Mouse (Mus musculus) limb, embryonic 14.5 days (tissue): ENCODE data around the gene Memo1. TPM values are rescaled to one million over a fixed set of nuclear protein-coding genes. Genes with fewer than 3 reads are reported as not detected.

ENCODE experiments used
- ATAC-seq: fragments of 200-750 bp; cut with Nextera tagmentation; 2 replicates; pipeline ENCODE4 v1.8.0; 2017; ENCODE audit warnings: low read depth, moderate number of reproducible peaks, moderate TSS enrichment; ENCODE audit not compliant: low FRiP score
- DNase-seq: peaks from one replicate; pipeline ENCODE4 v3.0.0-alpha.2; 2015; ENCODE audit warnings: low spot score
- H3K27ac ChIP-seq: fragments of 300-500 bp; sonication (generic); replicated peaks from 2 replicates; pipeline ENCODE4 v1.5.1; 2014; ENCODE audit warnings: low read depth, mild to moderate bottlenecking, low read length, moderate library complexity, mixed read lengths
- H3K27me3 ChIP-seq: fragments of 300-500 bp; sonication (generic); 2 replicates; pipeline ENCODE4 v1.6.1; 2014; ENCODE audit warnings: low read length, mixed read lengths; ENCODE audit not compliant: control insufficient read depth, insufficient read depth
- H3K36me3 ChIP-seq: fragments of 300-500 bp; sonication (generic); 2 replicates; pipeline ENCODE4 v1.6.1; 2014; ENCODE audit warnings: mild to moderate bottlenecking, low read length, moderate library complexity, mixed read lengths; ENCODE audit not compliant: control insufficient read depth, insufficient read depth
- H3K4me1 ChIP-seq: fragments of 300-500 bp; sonication (generic); 2 replicates; pipeline ENCODE4 v1.6.1; 2014; ENCODE audit warnings: antibody characterized with exemption, low read length, mixed read lengths; ENCODE audit not compliant: control insufficient read depth, insufficient read depth
- H3K4me2 ChIP-seq: fragments of 300-500 bp; sonication (generic); replicated peaks from 2 replicates; pipeline ENCODE4 v1.6.1; 2014; ENCODE audit warnings: low read depth, mild to moderate bottlenecking, low read length, moderate library complexity; ENCODE audit not compliant: severe bottlenecking
- H3K4me3 ChIP-seq: fragments of 300-500 bp; sonication (generic); replicated peaks from 2 replicates; pipeline ENCODE4 v1.5.1; 2014; ENCODE audit warnings: low read length
- H3K9ac ChIP-seq: fragments of 300-500 bp; sonication (generic); 2 replicates; pipeline ENCODE4 v1.6.1; 2014; ENCODE audit warnings: mild to moderate bottlenecking, low read depth, low read length, moderate library complexity; ENCODE audit not compliant: severe bottlenecking
- H3K9me3 ChIP-seq: fragments of 300-500 bp; sonication (generic); 2 replicates; pipeline ENCODE4 v1.6.1; 2016; ENCODE audit warnings: low read length; ENCODE audit not compliant: control insufficient read depth
- POLR2A ChIP-seq: fragments of 200-500 bp; IDR thresholded peaks from 2 replicates; pipeline ENCODE4 v1.8.0; 2012; ENCODE audit warnings: inconsistent platforms, mild to moderate bottlenecking, moderate library complexity, borderline replicate concordance; ENCODE audit not compliant: insufficient read depth, insufficient read length; ENCODE audit errors: extremely low read depth
- WGBS: fragments of 180-500 bp; shearing (Covaris S2); extraction: QIAGEN DNeasy Blood & Tissue Kit; methylation state at CpG from one replicate; pipeline ENCODE4 v1.1.7; 2014; 5-methylcytosine and 5-hydroxymethylcytosine counted together
- polyA plus RNA-seq, 2 experiments: library from polyadenylated mRNA; depleted of rRNA in 1 of 2; stranded (reverse) in 1 of 2; unstranded in 1 of 2; fragments of >200 nt; fragmentation: Nextera tagmentation in 1 of 2; extraction: Ambion mirVana in 1 of 2; gene quantifications; 2 replicates each; pipeline versions ENCODE4 v1.2.1 to v1.2.3; 2012 to 2014

Memo1 gene
- polyA plus RNA-seq, 2 experiments, result 75.0 to 98.9 TPM

DNA sequence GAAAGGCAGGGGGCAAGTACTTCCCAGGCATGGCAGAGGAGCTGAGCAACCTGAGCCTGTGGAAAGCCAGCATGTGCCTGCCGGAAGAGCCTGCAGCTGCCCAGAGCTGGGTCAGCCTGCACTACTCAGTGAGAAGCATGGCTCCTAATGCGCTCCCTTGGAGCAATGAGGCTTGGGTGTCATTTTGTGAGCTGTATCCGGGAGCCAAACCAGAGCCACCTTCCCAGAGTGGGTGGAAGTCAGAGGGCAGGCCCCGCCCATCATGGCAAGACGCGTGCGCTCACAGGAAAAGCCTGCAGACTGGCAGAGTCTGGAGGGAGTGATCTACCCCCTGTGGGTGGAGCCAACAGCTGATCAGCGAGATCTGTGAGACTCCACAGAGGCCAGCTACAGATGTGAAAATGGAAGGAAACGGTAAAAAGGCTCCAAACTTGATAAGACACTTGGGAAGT is 135.9 kb downstream of the Memo1 start:
- TF ChIP-seq POLR2A, result no peak
- Histone ChIP-seq H3K9ac (peak overlapping the region; percentile 45; the same call in 1 of the 2 replicates), H3K4me3 (peak overlapping the region; percentile 26), H3K4me2 (peak overlapping the region; percentile 54), H3K4me1 (no peaks in the 10 kb centered on the region), H3K9me3 (no peaks in the 10 kb centered on the region), H3K36me3 (no peaks in the 10 kb centered on the region), H3K27me3 (no peaks in the 10 kb centered on the region), H3K27ac (no peak overlapping the region)
- DNase-seq (peak; percentile 74), ATAC-seq (peak; percentile 89)
- WGBS, result under 1% methylated on average over 9 of the region's 9 CpGs

DNA sequence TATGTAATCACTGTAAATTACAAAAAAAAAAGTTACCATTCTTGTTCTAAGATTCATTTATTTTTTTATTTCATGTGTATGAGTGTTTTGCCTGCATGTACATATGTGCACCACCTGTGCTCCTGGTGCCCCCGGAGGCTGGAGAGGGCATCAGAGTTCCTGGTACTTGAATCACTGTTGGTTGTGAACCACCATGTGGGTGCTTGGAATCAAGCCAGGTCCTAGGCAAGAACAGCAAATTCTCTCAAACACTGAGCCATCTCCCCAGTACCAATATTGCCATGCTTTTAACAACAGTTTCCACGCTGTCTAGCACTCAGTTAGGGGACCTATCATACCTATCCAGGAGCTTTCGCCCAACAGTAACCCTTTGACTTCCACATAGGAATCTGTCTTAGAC is 137.2 kb downstream of the Memo1 start:
- no peak overlapping the region for H3K4me3 ChIP-seq
- DNase-seq (no peak), ATAC-seq (no peak)
- H3K9me3 ChIP-seq, result no peaks in the 10 kb centered on the region
- no peaks in the 10 kb centered on the region for H3K4me1 ChIP-seq
- no peak for TF ChIP-seq POLR2A
- no peak overlapping the region for H3K4me2 ChIP-seq
- H3K27me3 ChIP-seq, result no peaks in the 10 kb centered on the region
- 84% methylated on average over 3 of the region's 3 CpGs for WGBS
- no peak overlapping the region for H3K27ac ChIP-seq
- H3K9ac ChIP-seq, result no peak overlapping the region
- H3K36me3 ChIP-seq, result no peaks in the 10 kb centered on the region

Other genes with a start within 250 kb of the Memo1 start
- gene Srd5a2, start 247.6 kb downstream of the Memo1 start, polyA plus RNA-seq (2012; rRNA removed), result 1.5 and 1.7 TPM in 2 replicates
- 0.52 and 1.0 TPM in 2 replicates for gene Srd5a2, start 247.6 kb downstream of the Memo1 start, polyA plus RNA-seq (2014; fragmentation: Nextera tagmentation; extraction: Ambion mirVana)
- gene Dpy30, start 28.4 kb upstream of the Memo1 start, polyA plus RNA-seq (2012; rRNA removed), result 99.4 and 130 TPM in 2 replicates
- 184 and 204 TPM in 2 replicates for gene Dpy30, start 28.4 kb upstream of the Memo1 start, polyA plus RNA-seq (2014; fragmentation: Nextera tagmentation; extraction: Ambion mirVana)
- gene Spast, start 43.5 kb upstream of the Memo1 start, polyA plus RNA-seq (2012; rRNA removed), result 23.7 and 24.0 TPM in 2 replicates
- 28.3 and 32.4 TPM in 2 replicates for gene Spast, start 43.5 kb upstream of the Memo1 start, polyA plus RNA-seq (2014; fragmentation: Nextera tagmentation; extraction: Ambion mirVana)
- gene Slc30a6, start 100.1 kb upstream of the Memo1 start, polyA plus RNA-seq (2012; rRNA removed), result 38.8 and 43.8 TPM in 2 replicates
- 36.4 and 41.1 TPM in 2 replicates for gene Slc30a6, start 100.1 kb upstream of the Memo1 start, polyA plus RNA-seq (2014; fragmentation: Nextera tagmentation; extraction: Ambion mirVana)
- 0.15 and 0.16 TPM in 2 replicates for gene Nlrc4, start 163.6 kb upstream of the Memo1 start, polyA plus RNA-seq (2012; rRNA removed)
- gene Nlrc4, start 163.6 kb upstream of the Memo1 start, polyA plus RNA-seq (2014; fragmentation: Nextera tagmentation; extraction: Ambion mirVana), result 0.26 and 0.50 TPM in 2 replicates
- 35.5 and 36.9 TPM in 2 replicates for gene Yipf4, start 194.0 kb upstream of the Memo1 start, polyA plus RNA-seq (2012; rRNA removed)
- gene Yipf4, start 194.0 kb upstream of the Memo1 start, polyA plus RNA-seq (2014; fragmentation: Nextera tagmentation; extraction: Ambion mirVana), result 72.0 and 73.1 TPM in 2 replicates
- gene Birc6, start 232.8 kb upstream of the Memo1 start, polyA plus RNA-seq (2012; rRNA removed), result 96.5 and 119 TPM in 2 replicates
- 87.3 and 98.7 TPM in 2 replicates for gene Birc6, start 232.8 kb upstream of the Memo1 start, polyA plus RNA-seq (2014; fragmentation: Nextera tagmentation; extraction: Ambion mirVana)